Mouse (Mus musculus) cerebellum, adult 2 months (tissue): Measurements from ENCODE around the gene Rhoa. TPM values are rescaled to one million over a fixed set of nuclear protein-coding genes. Genes with fewer than 3 reads are reported as not detected.
"Not testable (repeated sequence)": the region's sequence is repeated elsewhere in the genome, so short reads cannot be mapped to it uniquely, and the experiment has no call there.

Source experiments
- DNase-seq, 2 experiments: peaks; one replicate each; pipeline ENCODE4 v3.0.0; 2021
- H3K27ac ChIP-seq: fragments of 200-500 bp; 2 replicates; pipeline ENCODE4 v1.5.1; 2012; ENCODE audit warnings: low read length, control low read depth, inconsistent platforms; ENCODE audit not compliant: insufficient read depth
- H3K27me3 ChIP-seq: fragments of 200-500 bp; 2 replicates; pipeline ENCODE4 v1.6.1; 2012; ENCODE audit warnings: inconsistent platforms, mild to moderate bottlenecking, low read length, moderate library complexity; ENCODE audit not compliant: control insufficient read depth, insufficient read depth
- H3K4me1 ChIP-seq: fragments of 200-500 bp; 2 replicates; pipeline ENCODE4 v1.6.1; 2011; ENCODE audit warnings: low read length; ENCODE audit not compliant: control insufficient read depth, insufficient read depth
- H3K4me3 ChIP-seq: fragments of 200-500 bp; replicated peaks from 2 replicates; pipeline ENCODE3; 2011; ENCODE audit warnings: mild to moderate bottlenecking, low read depth, low read length, control low read depth; ENCODE audit not compliant: insufficient read depth
- CTCF ChIP-seq: fragments of 200-500 bp; IDR thresholded peaks from 2 replicates; pipeline ENCODE4 v1.5.1; 2011; ENCODE audit warnings: low read depth, mild to moderate bottlenecking, control low read depth, low read length, moderate library complexity, borderline replicate concordance; ENCODE audit not compliant: insufficient read depth
- POLR2A ChIP-seq: fragments of 200-500 bp; IDR thresholded peaks from 2 replicates; pipeline ENCODE4 v1.6.1; 2011; ENCODE audit warnings: low read length, control low read depth, borderline replicate concordance; ENCODE audit not compliant: insufficient read depth
- WGBS: fragments of 180-500 bp; shearing (Covaris S2); methylation state at CpG from one replicate; pipeline ENCODE4 v1.1.7; 2018; 5-methylcytosine and 5-hydroxymethylcytosine counted together
- polyA plus RNA-seq: library from polyadenylated mRNA; depleted of rRNA; stranded (reverse); fragments of >200 nt; gene quantifications from 2 replicates; pipeline ENCODE4 v1.2.3, GENCODE M21; 2012

The Rhoa gene
- polyA plus RNA-seq, 1 experiment: 201 TPM

DNA sequence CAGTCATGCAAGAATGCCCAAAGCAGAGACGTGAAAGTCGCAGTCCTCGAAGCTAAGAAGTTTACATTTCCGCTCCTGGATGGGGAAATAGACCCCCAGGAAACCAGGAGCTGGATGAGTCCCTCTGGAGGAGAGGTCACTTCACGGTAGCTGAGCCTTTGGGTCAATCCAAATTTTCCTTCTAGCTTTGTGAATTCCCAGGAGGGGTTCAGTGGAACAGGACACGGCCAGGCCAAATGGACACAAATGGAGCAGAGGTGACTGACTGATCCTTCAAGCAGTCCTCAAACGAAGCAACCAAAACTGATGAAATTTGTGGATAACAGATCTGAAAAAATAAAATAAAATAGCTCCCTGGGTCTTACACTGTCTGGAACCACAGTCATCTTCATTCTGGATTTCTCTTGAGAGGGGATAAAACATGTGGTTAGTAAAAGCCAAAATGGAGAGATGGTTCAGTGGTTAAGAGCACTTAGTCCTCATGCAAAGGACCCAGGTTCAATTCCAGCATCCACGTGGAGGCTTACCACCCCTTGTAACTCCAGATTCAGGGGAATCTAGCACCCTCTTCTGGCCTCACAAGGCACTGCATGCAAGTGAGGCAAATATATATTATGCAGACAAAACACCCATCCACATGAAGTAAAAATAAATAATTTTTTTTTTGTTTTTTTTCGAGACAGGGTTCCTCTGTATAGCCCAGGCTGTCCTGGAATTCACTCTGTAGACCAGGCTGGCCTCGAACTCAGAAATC, 27.1 kb upstream of the Rhoa start:
- no peak overlapping the region for H3K4me3 ChIP-seq
- no peak for DNase-seq
- WGBS: 69% methylated on average over 10 of the region's 10 CpGs
- TF ChIP-seq CTCF: peak; percentile 42; the same call in 1 of the 2 replicates
- no peak for TF ChIP-seq POLR2A
- H3K27ac ChIP-seq: no peak overlapping the region
- no peaks in the 10 kb centered on the region for H3K27me3 ChIP-seq
- peaks cover 4% of the 10 kb centered on the region; the same call in 1 of the 2 replicates for H3K4me1 ChIP-seq

DNA sequence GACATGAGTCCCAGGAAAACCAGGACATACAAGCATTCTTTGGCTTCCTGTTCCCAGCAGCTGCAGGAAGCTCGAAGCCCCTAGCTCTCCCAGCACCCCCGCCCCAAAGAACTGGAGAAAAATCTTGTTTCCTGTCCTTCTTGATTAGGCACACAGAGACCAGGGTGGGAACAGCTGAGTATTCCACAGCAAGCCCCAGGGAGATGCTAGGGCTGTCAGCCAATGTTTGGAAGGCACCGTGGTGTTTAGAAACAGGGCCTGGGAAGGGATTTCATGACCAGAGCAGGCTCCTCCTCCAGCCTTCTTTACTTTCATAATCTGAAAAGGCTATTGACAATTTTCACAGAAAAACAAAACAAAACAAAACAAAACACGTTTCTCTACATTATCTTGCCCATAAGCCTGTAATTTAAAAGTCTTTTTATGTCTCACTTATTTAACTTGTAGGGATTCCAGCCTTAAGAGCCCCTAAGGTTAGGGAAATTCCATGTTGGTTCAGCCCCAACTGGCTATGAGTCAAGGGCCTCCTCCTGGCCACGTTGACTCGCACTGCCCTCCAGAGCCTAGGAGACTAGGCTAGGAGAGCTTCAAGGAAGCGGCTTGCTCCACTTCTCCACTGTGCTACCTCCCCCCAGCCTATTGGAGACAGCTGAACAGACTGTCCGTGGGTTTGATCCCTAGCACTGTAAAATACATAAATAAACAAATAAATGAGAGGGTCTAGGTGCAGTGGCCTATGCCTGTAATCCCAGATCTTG, 25.7 kb upstream of the Rhoa start:
- 16% methylated on average over 8 of the region's 8 CpGs for WGBS
- Histone ChIP-seq H3K27me3 (no peaks in the 10 kb centered on the region), H3K4me3 (no peak overlapping the region), H3K27ac (no peak overlapping the region), H3K4me1 (peaks cover 4% of the 10 kb centered on the region; the same call in 1 of the 2 replicates)
- TF ChIP-seq POLR2A (no peak), CTCF (no peak)
- peak in 1 of 2 experiments; percentile 30 for DNase-seq

DNA sequence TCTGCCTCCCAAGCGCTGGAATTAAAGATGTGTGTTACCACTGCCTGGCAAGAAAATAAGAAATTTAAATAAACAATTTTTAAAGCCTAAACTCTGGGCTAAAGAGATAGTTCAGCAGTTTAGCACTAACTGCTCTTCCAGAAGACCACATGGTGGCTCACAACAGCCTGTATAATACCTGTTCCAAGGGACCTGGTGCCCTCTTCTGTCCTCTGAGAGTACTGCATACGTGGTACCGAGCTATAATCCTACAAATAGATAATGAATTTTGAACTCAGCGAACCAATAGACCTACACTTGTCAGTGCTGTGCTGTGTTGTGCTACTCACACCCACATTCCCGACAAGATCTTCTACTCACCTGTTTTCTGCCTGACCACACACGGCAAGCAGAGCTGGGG, 21.5 kb upstream of the Rhoa start:
- H3K27me3 ChIP-seq: no peaks in the 10 kb centered on the region
- no peak overlapping the region for H3K27ac ChIP-seq
- no peak overlapping the region for H3K4me3 ChIP-seq
- TF ChIP-seq CTCF: peak; percentile 78
- TF ChIP-seq POLR2A: no peak
- WGBS: 13% methylated on average over 6 of the region's 6 CpGs
- DNase-seq: peak; percentile 64 to 77
- H3K4me1 ChIP-seq: peaks cover 4% of the 10 kb centered on the region; the same call in 1 of the 2 replicates

DNA sequence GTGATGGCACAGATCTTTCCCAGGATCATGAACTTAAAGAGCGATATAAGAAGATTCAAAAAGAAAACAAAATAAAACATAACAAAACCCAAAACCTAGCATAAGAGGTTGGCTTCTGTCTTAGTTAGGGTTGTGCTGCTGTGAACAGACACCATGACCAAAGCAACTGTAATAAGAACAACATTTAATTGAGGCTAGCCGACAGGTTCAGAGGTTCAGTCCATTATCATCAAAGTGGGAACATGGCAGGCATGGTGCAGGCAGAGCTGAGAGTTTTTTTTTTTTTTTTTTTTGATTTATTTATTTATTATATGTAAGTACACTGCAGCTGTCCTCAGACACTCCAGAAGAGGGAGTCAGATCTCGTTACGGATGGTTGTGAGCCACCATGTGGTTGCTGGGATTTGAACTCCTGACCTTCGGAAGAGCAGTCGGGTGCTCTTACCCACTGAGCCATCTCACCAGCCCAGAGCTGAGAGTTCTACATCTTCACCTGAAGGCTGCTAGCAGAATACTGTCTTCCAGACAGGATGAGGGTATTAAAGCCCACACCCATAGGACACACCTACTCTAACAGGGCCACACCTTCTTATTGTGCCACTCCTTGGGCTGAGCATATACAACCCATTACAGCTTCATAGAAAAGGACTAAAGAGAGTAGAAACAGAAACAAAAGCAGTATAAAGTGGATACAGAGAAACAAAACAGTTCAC, 18.2 kb upstream of the Rhoa start:
- not testable (repeated sequence) for H3K4me1 ChIP-seq, H3K27me3 ChIP-seq, H3K27ac ChIP-seq, H3K4me3 ChIP-seq, DNase-seq
- 68% methylated on average over 6 of the region's 6 CpGs for WGBS

DNA sequence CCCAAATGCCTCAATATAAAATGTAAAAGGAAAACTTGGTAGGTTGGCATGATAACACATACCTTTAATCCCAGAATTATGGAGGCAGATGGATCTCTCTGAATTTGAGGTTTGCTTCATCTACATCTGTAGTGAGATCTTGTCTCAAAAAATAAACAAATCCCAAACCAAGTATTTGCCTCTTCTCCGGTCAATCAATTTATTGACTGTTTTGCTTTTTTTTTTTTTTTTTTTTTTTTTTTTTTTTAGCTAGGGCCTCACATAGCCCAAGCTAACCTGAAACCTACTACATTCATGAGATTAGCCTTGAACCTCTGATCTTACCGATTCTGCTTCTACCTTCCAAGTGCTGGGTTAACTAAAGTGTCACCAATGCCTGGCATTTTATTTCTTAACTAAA, 16.6 kb upstream of the Rhoa start:
- Histone ChIP-seq H3K4me3 (no peak overlapping the region), H3K27ac (no peak overlapping the region), H3K27me3 (no peaks in the 10 kb centered on the region), H3K4me1 (no peaks in the 10 kb centered on the region)
- WGBS: 71% methylated on average over 2 of the region's 2 CpGs
- TF ChIP-seq CTCF: no peak
- TF ChIP-seq POLR2A: no peak
- no peak for DNase-seq

DNA sequence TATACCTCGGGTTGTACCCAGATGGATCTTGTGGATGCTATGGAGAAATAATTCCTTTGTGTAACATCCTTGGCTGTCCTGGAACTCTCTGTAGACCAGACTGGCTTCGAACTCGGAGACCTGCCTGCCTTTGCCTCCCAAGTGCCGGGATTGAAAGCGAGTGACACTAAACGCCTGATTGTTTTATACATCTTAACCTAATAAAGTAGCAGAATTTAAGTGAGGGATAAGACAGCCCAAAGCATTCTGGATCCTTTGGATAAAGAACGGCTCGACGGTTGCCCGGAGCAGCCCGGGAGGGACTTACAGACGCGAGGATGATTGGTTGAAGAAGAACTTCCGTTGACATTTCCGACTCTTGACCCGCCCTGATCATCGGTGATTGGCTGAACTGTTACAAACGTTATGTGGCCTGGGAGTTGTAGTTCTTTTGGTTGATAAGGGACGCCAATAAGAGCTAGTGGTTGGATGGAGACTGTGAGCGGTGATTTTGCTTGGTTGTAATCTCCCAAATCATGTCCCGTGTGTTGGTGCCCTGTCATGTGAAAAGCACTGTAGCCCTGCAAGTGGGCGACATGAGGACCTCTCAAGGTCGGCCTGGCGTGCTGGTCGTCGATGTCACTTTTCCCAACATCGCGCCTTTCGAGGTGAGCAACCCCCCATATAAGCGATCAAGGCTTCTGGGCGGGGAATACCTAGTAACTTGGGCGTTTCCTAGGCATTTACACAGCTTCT, 15.7 kb upstream of the Rhoa start, which contains the start of gene Nicn1:
Gene Nicn1 (plus strand): TSS at position 414 of the 735 bp plus-strand sequence.
- Histone ChIP-seq H3K27ac (peak within 1 kb of the TSS; percentile 30; the same call in 1 of the 2 replicates), H3K4me1 (no peaks in the 10 kb centered on the region), H3K4me3 (peak within 1 kb of the TSS; percentile 94), H3K27me3 (no peaks in the 10 kb centered on the region)
- TF ChIP-seq CTCF (no peak), POLR2A (peak; percentile 77; the same call in 1 of the 2 replicates)
- DNase-seq: peak; percentile 90 to 96
- under 1% methylated on average over 32 of the region's 32 CpGs for WGBS

DNA sequence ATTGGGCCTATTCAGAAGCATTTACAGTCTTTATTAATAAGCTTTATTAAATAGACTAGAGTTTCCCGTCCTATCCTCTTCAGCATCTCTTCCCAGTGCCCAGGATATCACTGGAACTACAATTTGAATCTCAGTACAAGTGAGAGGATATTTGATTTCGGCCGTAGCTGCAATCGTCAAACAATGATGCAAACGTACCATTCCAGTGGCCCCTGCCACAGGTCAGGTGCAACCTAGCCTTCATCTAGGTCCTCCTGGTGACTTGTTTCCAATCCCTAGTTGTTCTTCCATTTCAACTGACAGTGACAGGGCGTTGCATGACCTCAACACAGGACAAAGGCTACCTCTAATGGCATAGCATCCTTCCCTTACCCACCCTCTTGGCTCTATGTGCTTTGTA, 15.2 kb upstream of the Rhoa start:
- peak in 1 of 2 experiments; percentile 22 for DNase-seq
- Histone ChIP-seq H3K27me3 (no peaks in the 10 kb centered on the region), H3K4me3 (peak overlapping the region; percentile 94), H3K4me1 (no peaks in the 10 kb centered on the region), H3K27ac (no peak overlapping the region)
- 28% methylated on average over 6 of the region's 6 CpGs for WGBS
- no peak for TF ChIP-seq POLR2A
- TF ChIP-seq CTCF: no peak
